Mouse (Mus musculus) stomach, embryonic 16.5 days (tissue): ENCODE measurements around the gene Gal3st4. TPM values are rescaled to one million over a fixed set of nuclear protein-coding genes. Genes with fewer than 3 reads are reported as not detected.
A peak's percentile ranks its signal among the peaks of the same experiment; 100 is the strongest.

Experiments
- ATAC-seq: fragments of 200-750 bp; cut with Nextera tagmentation; 2 replicates; pipeline ENCODE4 v1.8.0; 2017; ENCODE audit warnings: moderate number of reproducible peaks, moderate TSS enrichment; ENCODE audit not compliant: insufficient read depth, low FRiP score
- H3K27ac ChIP-seq: fragments of 300-500 bp; sonication (generic); 2 replicates; pipeline ENCODE4 v1.5.1; 2014; ENCODE audit warnings: low read length
- H3K27me3 ChIP-seq: fragments of 300-500 bp; sonication (generic); 2 replicates; pipeline ENCODE4 v1.6.1; 2014; ENCODE audit warnings: low read length, control low read depth, mixed read lengths; ENCODE audit not compliant: control insufficient read depth, insufficient read depth
- H3K36me3 ChIP-seq: fragments of 300-500 bp; sonication (generic); 2 replicates; pipeline ENCODE4 v1.6.1; 2014; ENCODE audit warnings: low read length; ENCODE audit not compliant: control insufficient read depth, insufficient read depth
- H3K4me1 ChIP-seq: fragments of 300-500 bp; sonication (generic); 2 replicates; pipeline ENCODE4 v1.6.1; 2014; ENCODE audit warnings: low read length, control low read depth, mixed read lengths; ENCODE audit not compliant: control insufficient read depth, insufficient read depth
- H3K4me2 ChIP-seq: fragments of 300-500 bp; sonication (generic); 2 replicates; pipeline ENCODE4 v1.6.1; 2014; ENCODE audit warnings: low read depth, low read length, mixed read lengths
- H3K4me3 ChIP-seq: fragments of 300-500 bp; sonication (generic); replicated peaks from 2 replicates; pipeline ENCODE4 v1.5.1; 2014; ENCODE audit warnings: mild to moderate bottlenecking, low read length
- H3K9ac ChIP-seq: fragments of 300-500 bp; sonication (generic); 2 replicates; pipeline ENCODE4 v1.6.1; 2014; ENCODE audit warnings: low read length
- H3K9me3 ChIP-seq: fragments of 300-500 bp; sonication (generic); replicated peaks from 2 replicates; pipeline ENCODE4 v1.6.1; 2016; ENCODE audit warnings: low read length, control low read depth; ENCODE audit not compliant: control insufficient read depth
- WGBS: fragments of 180-500 bp; shearing (Covaris S2); extraction: QIAGEN DNeasy Blood & Tissue Kit; methylation state at CpG from one replicate; pipeline ENCODE4 v1.1.7; 2014; 5-methylcytosine and 5-hydroxymethylcytosine counted together
- polyA plus RNA-seq: library from polyadenylated mRNA; unstranded; fragments of >200 nt; fragmentation: Nextera tagmentation; extraction: Ambion mirVana; gene quantifications from 2 replicates; pipeline ENCODE4 v1.2.1, GENCODE M21; 2015

Gene Gal3st4
- polyA plus RNA-seq, 1 experiment from 2014 or later = 3.8 TPM

- Histone ChIP-seq H3K27me3 (no peaks in the 10 kb centered on the region), H3K36me3 (no peaks in the 10 kb centered on the region), H3K4me2 (peak overlapping the region; percentile 75), H3K9ac (no peak overlapping the region; the same call in 1 of the 2 replicates), H3K4me3 (peak overlapping the region; percentile 49), H3K9me3 (peaks cover 4% of the 10 kb centered on the region; the same call in 1 of the 2 replicates), H3K27ac (no peak overlapping the region; the same call in 1 of the 2 replicates), H3K4me1 (peaks cover 20% of the 10 kb centered on the region; the same call in 1 of the 2 replicates)
- no peak for ATAC-seq
- WGBS = 22% methylated on average over 26 of the region's 26 CpGs
These were observed 7.8 kb upstream of the Gal3st4 start for GRCm38 (mm10) chr5:138280425-138280768.

GRCm38 (mm10) chr5:138279585-138280424, 7.2 kb upstream of the Gal3st4 start, which contains the start of the genes Gm43720, Gpc2 and Stag3:
Gene Gm43720, minus strand, starts transcription at chr5:138279958.
Gene Gpc2, minus strand, starts transcription at chr5:138280005.
Gene Stag3, plus strand, starts transcription at chr5:138280240.
- Histone ChIP-seq H3K9ac (peak within 1 kb of the TSS; percentile 67), H3K27me3 (no peaks in the 10 kb centered on the region), H3K4me2 (peak within 1 kb of the TSS; percentile 75), H3K9me3 (peaks cover 4% of the 10 kb centered on the region; the same call in 1 of the 2 replicates), H3K36me3 (no peaks in the 10 kb centered on the region), H3K4me3 (peak within 1 kb of the TSS; percentile 49), H3K27ac (no peak within 1 kb of the TSS; the same call in 1 of the 2 replicates), H3K4me1 (peaks cover 23% of the 10 kb centered on the region; the same call in 1 of the 2 replicates)
- ATAC-seq = peak; percentile 99
- under 1% methylated on average over 56 of the region's 56 CpGs for WGBS

GRCm38 (mm10) chr5:138277994-138278393, 5.4 kb upstream of the Gal3st4 start:
- no peak overlapping the region for H3K27ac ChIP-seq
- H3K4me2 ChIP-seq = no peak overlapping the region
- no peak overlapping the region for H3K4me3 ChIP-seq
- H3K9ac ChIP-seq = no peak overlapping the region
- no peak for ATAC-seq
- peaks cover 23% of the 10 kb centered on the region; the same call in 1 of the 2 replicates for H3K4me1 ChIP-seq
- WGBS = 92% methylated on average over 7 of the region's 7 CpGs
- H3K36me3 ChIP-seq = no peaks in the 10 kb centered on the region
- peaks cover 4% of the 10 kb centered on the region; the same call in 1 of the 2 replicates for H3K9me3 ChIP-seq
- no peaks in the 10 kb centered on the region for H3K27me3 ChIP-seq

- Histone ChIP-seq H3K9me3 (peaks cover 1% of the 10 kb centered on the region; the same call in 1 of the 2 replicates), H3K27me3 (no peaks in the 10 kb centered on the region), H3K27ac (peak overlapping the region; percentile 53), H3K4me2 (peak overlapping the region; percentile 48), H3K4me3 (peak overlapping the region; percentile 22; the same call in 1 of the 2 replicates), H3K36me3 (no peaks in the 10 kb centered on the region), H3K9ac (peak overlapping the region; percentile 57), H3K4me1 (peaks cover 29% of the 10 kb centered on the region; the same call in 1 of the 2 replicates)
- no peak for ATAC-seq
- 32% methylated on average over 41 of the region's 41 CpGs for WGBS
These were observed 2.8 kb upstream of the Gal3st4 start for GRCm38 (mm10) chr5:138275216-138276050.

GRCm38 (mm10) chr5:138274186-138274585, 1.5 kb upstream of the Gal3st4 start:
- H3K27me3 ChIP-seq = no peaks in the 10 kb centered on the region
- no peak for ATAC-seq

GRCm38 (mm10) chr5:138271232-138271631, 1.4 kb downstream of the Gal3st4 start:
- no peaks in the 10 kb centered on the region for H3K36me3 ChIP-seq
- WGBS = 50% methylated on average over 3 of the region's 3 CpGs
- H3K4me1 ChIP-seq = peaks cover 18% of the 10 kb centered on the region; the same call in 1 of the 2 replicates
- H3K4me2 ChIP-seq = no peak overlapping the region
- no peak overlapping the region for H3K9ac ChIP-seq
- no peaks in the 10 kb centered on the region for H3K27me3 ChIP-seq
- H3K9me3 ChIP-seq = no peaks in the 10 kb centered on the region
- H3K27ac ChIP-seq = no peak overlapping the region
- no peak overlapping the region for H3K4me3 ChIP-seq
- no peak for ATAC-seq

More at GRCm38 (mm10) chr5:138274186-138274585, 1.5 kb upstream of the Gal3st4 start:
- WGBS = 73% methylated on average over 8 of the region's 8 CpGs
- Histone ChIP-seq H3K9me3 (no peaks in the 10 kb centered on the region), H3K36me3 (no peaks in the 10 kb centered on the region), H3K4me1 (peaks cover 24% of the 10 kb centered on the region; the same call in 1 of the 2 replicates), H3K4me2 (no peak overlapping the region), H3K9ac (no peak overlapping the region), H3K4me3 (no peak overlapping the region), H3K27ac (no peak overlapping the region)

- Histone ChIP-seq H3K27ac (no peak overlapping the region), H3K4me1 (peaks cover 11% of the 10 kb centered on the region), H3K36me3 (no peaks in the 10 kb centered on the region), H3K4me2 (no peak overlapping the region), H3K9ac (no peak overlapping the region), H3K9me3 (no peaks in the 10 kb centered on the region), H3K4me3 (no peak overlapping the region), H3K27me3 (no peaks in the 10 kb centered on the region)
- WGBS = 65% methylated on average over 4 of the region's 4 CpGs
- no peak for ATAC-seq
These were observed 3.7 kb downstream of the Gal3st4 start for GRCm38 (mm10) chr5:138268980-138269379.

- no peak overlapping the region for H3K27ac ChIP-seq
- 89% methylated on average over 3 of the region's 3 CpGs for WGBS
These were observed 5.5 kb downstream of the Gal3st4 start for GRCm38 (mm10) chr5:138267114-138267513.

More at GRCm38 (mm10) chr5:138267114-138267513, 5.5 kb downstream of the Gal3st4 start:
- no peak for ATAC-seq
- Histone ChIP-seq H3K36me3 (no peaks in the 10 kb centered on the region), H3K4me2 (no peak overlapping the region), H3K4me1 (peaks cover 19% of the 10 kb centered on the region), H3K4me3 (no peak overlapping the region), H3K9ac (no peak overlapping the region), H3K9me3 (no peaks in the 10 kb centered on the region), H3K27me3 (no peaks in the 10 kb centered on the region)
